Mouse (Mus musculus): ENCODE measurements around the gene Reln. TPM values are rescaled to one million over a fixed set of nuclear protein-coding genes. Genes with fewer than 3 reads are reported as not detected.

Reln gene
- total RNA-seq, 4 experiments from 2014 or later: 35.3 to 49.0 (median 41.5) TPM

DNA sequence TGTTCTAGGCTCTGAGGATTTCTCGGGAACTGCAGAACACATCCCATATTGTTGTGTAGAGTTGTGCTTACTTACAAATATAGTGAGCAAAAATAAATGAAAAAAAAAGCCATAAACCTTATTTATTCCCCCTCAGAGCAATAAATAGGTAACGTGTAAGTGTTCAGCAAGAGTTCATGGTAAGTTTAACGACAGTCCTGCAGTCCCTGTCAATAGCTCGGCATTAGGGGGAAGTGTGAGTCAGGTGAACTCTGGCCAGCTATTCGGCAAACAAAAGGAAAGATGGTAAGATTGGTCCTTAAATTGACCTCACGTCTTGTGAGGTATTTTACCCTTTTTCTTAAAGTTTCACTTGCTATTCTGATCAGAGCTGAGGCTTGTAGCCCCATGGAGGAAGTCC, 497.1 kb downstream of the Reln start:
- no peak for DNase-seq (ENCODE audit: low spot score in 2 of 2)

DNA sequence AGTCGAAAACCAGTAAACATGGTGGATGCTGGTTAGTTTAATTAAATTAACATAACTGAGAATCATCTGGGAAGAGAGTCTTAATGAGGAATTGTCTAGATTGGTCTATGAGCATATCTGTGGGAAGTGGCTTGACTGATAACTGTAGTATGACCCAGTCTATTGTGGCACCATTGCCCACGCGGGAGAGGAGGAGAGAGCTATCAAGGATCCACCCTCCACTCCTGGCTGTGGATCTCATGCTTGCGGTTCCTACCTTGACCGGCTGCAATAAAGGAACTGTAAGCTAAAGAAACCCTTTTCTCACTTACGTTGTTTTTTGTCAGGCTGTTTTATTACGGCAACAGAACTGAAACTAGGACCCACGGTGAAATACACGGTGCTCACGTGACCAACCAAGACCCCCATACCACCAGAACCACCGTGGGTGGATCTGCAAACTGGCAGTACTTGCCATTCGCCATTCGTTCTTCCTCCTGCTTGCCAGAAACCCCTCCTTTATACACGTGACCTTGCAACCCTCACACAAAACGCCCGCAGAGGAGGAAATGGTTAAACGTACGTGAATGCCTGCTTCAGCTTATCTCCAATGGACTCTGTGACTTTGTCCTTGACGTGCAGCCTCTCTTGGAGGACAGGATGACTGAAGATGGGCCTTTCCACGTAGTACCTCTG, 497.7 kb downstream of the Reln start:
- no peak for DNase-seq (ENCODE audit: low spot score in 2 of 2)

DNA sequence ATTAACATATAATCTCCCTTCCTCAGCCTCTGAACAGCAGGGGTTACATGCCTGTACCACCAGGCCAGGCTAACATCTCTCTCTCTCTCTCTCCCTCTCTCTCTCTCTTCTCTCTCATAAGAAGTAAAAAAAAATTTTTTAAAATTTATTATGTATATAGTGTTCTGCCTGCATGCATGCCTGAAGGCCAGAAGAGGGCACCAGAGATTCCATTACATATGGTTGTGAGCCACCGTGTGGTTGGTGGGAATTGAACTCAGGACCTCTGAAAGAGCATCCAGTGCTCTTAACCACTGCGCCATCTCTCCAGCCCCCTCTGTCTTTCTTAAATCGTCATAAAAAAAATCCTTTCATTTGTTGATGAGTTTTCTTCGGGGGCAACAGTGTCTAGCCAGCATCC, 499.8 kb downstream of the Reln start:
- no peak for DNase-seq (ENCODE audit: low spot score in 2 of 2)

Other genes with a start within 250 kb of the Reln start
- 10 to 100 TPM; 17.1 to 25.3 (median 22.5) TPM for gene Orc5, start 205.7 kb upstream of the Reln start, total RNA-seq (2022)

All from layer of hippocampus, adult 8-10 months (tissue).